Mouse (Mus musculus): ENCODE results near the gene Nfe2. TPM values are rescaled to one million over a fixed set of nuclear protein-coding genes. Genes with fewer than 3 reads are reported as not detected.

Nfe2 gene
- polyA plus RNA-seq, 1 experiment: 8.9 TPM

- Histone ChIP-seq H3K36me3 (ENCODE audit: control insufficient read depth, insufficient read depth, low read length) (no peaks in the 10 kb centered on the region), H3K4me3 (ENCODE audit: control insufficient read depth, low read depth, low read length) (no peak overlapping the region), H3K4me1 (ENCODE audit: control insufficient read depth, insufficient read depth, low read length) (peaks cover 18% of the 10 kb centered on the region), H3K27me3 (ENCODE audit: control insufficient read depth, insufficient read depth, low read length) (no peaks in the 10 kb centered on the region), H3K27ac (ENCODE audit: control insufficient read depth, insufficient read depth, low read depth, low read length) (no peak overlapping the region)
- TF ChIP-seq CTCF (IDR thresholded peaks at IDR 0.05; ENCODE audit: control insufficient read depth, insufficient read depth, insufficient replicate concordance, low read depth, low read length): no peak
- TF ChIP-seq POLR2A (IDR thresholded peaks at IDR 0.05; ENCODE audit: control insufficient read depth, low read depth, low read length): no peak
These were observed 44.3 kb upstream of the Nfe2 start for GRCm38 (mm10) chr15:103302341-103303021.

- Histone ChIP-seq H3K4me3 (ENCODE audit: control insufficient read depth, low read depth, low read length) (no peak overlapping the region), H3K36me3 (ENCODE audit: control insufficient read depth, insufficient read depth, low read length) (no peaks in the 10 kb centered on the region), H3K4me1 (ENCODE audit: control insufficient read depth, insufficient read depth, low read length) (peaks cover 16% of the 10 kb centered on the region), H3K27me3 (ENCODE audit: control insufficient read depth, insufficient read depth, low read length) (no peaks in the 10 kb centered on the region), H3K27ac (ENCODE audit: control insufficient read depth, insufficient read depth, low read depth, low read length) (no peak overlapping the region)
- no peak for TF ChIP-seq CTCF (IDR thresholded peaks at IDR 0.05; ENCODE audit: control insufficient read depth, insufficient read depth, insufficient replicate concordance, low read depth, low read length)
- TF ChIP-seq POLR2A (IDR thresholded peaks at IDR 0.05; ENCODE audit: control insufficient read depth, low read depth, low read length): no peak
These were observed 43.5 kb upstream of the Nfe2 start for GRCm38 (mm10) chr15:103301547-103302340.

GRCm38 (mm10) chr15:103301046-103301445 is 42.8 kb upstream of the Nfe2 start:
- H3K4me1 ChIP-seq (ENCODE audit: control insufficient read depth, insufficient read depth, low read length): peaks cover 16% of the 10 kb centered on the region
- no peak overlapping the region for H3K4me3 ChIP-seq (ENCODE audit: control insufficient read depth, low read depth, low read length)
- H3K36me3 ChIP-seq (ENCODE audit: control insufficient read depth, insufficient read depth, low read length): no peaks in the 10 kb centered on the region
- H3K27me3 ChIP-seq (ENCODE audit: control insufficient read depth, insufficient read depth, low read length): no peaks in the 10 kb centered on the region
- no peak overlapping the region for H3K27ac ChIP-seq (ENCODE audit: control insufficient read depth, insufficient read depth, low read depth, low read length)
- TF ChIP-seq CTCF (IDR thresholded peaks at IDR 0.05; ENCODE audit: control insufficient read depth, insufficient read depth, insufficient replicate concordance, low read depth, low read length) (no peak), POLR2A (IDR thresholded peaks at IDR 0.05; ENCODE audit: control insufficient read depth, low read depth, low read length) (no peak)

- TF ChIP-seq CTCF (IDR thresholded peaks at IDR 0.05; ENCODE audit: control insufficient read depth, insufficient read depth, insufficient replicate concordance, low read depth, low read length): no peak
- Histone ChIP-seq H3K4me1 (ENCODE audit: control insufficient read depth, insufficient read depth, low read length) (peaks cover 14% of the 10 kb centered on the region), H3K4me3 (ENCODE audit: control insufficient read depth, low read depth, low read length) (no peak overlapping the region), H3K27ac (ENCODE audit: control insufficient read depth, insufficient read depth, low read depth, low read length) (no peak overlapping the region), H3K27me3 (ENCODE audit: control insufficient read depth, insufficient read depth, low read length) (no peaks in the 10 kb centered on the region), H3K36me3 (ENCODE audit: control insufficient read depth, insufficient read depth, low read length) (no peaks in the 10 kb centered on the region; the same call in 1 of the 2 replicates)
These were observed 42.4 kb upstream of the Nfe2 start for GRCm38 (mm10) chr15:103300560-103300959.

- no peaks in the 10 kb centered on the region; the same call in 1 of the 2 replicates for H3K36me3 ChIP-seq (ENCODE audit: control insufficient read depth, insufficient read depth, low read length)
- H3K4me3 ChIP-seq (ENCODE audit: control insufficient read depth, low read depth, low read length): no peak overlapping the region
- H3K4me1 ChIP-seq (ENCODE audit: control insufficient read depth, insufficient read depth, low read length): peaks cover 14% of the 10 kb centered on the region
- TF ChIP-seq POLR2A (IDR thresholded peaks at IDR 0.05; ENCODE audit: control insufficient read depth, low read depth, low read length) (no peak), CTCF (IDR thresholded peaks at IDR 0.05; ENCODE audit: control insufficient read depth, insufficient read depth, insufficient replicate concordance, low read depth, low read length) (no peak)
- H3K27me3 ChIP-seq (ENCODE audit: control insufficient read depth, insufficient read depth, low read length): no peaks in the 10 kb centered on the region
- H3K27ac ChIP-seq (ENCODE audit: control insufficient read depth, insufficient read depth, low read depth, low read length): no peak overlapping the region
These were observed 41.9 kb upstream of the Nfe2 start for GRCm38 (mm10) chr15:103300067-103300471.

- H3K4me3 ChIP-seq (ENCODE audit: control insufficient read depth, low read depth, low read length): no peak overlapping the region
- H3K4me1 ChIP-seq (ENCODE audit: control insufficient read depth, insufficient read depth, low read length): peaks cover 13% of the 10 kb centered on the region
- no peaks in the 10 kb centered on the region; the same call in 1 of the 2 replicates for H3K36me3 ChIP-seq (ENCODE audit: control insufficient read depth, insufficient read depth, low read length)
- H3K27me3 ChIP-seq (ENCODE audit: control insufficient read depth, insufficient read depth, low read length): no peaks in the 10 kb centered on the region
- no peak for TF ChIP-seq CTCF (IDR thresholded peaks at IDR 0.05; ENCODE audit: control insufficient read depth, insufficient read depth, insufficient replicate concordance, low read depth, low read length)
- no peak for TF ChIP-seq POLR2A (IDR thresholded peaks at IDR 0.05; ENCODE audit: control insufficient read depth, low read depth, low read length)
- H3K27ac ChIP-seq (ENCODE audit: control insufficient read depth, insufficient read depth, low read depth, low read length): no peak overlapping the region
These were observed 41.4 kb upstream of the Nfe2 start for GRCm38 (mm10) chr15:103299644-103300043.

- Histone ChIP-seq H3K27me3 (ENCODE audit: control insufficient read depth, insufficient read depth, low read length) (no peaks in the 10 kb centered on the region), H3K27ac (ENCODE audit: control insufficient read depth, insufficient read depth, low read depth, low read length) (no peak overlapping the region), H3K4me3 (ENCODE audit: control insufficient read depth, low read depth, low read length) (no peak overlapping the region), H3K36me3 (ENCODE audit: control insufficient read depth, insufficient read depth, low read length) (no peaks in the 10 kb centered on the region; the same call in 1 of the 2 replicates), H3K4me1 (ENCODE audit: control insufficient read depth, insufficient read depth, low read length) (peaks cover 7% of the 10 kb centered on the region)
- no peak for TF ChIP-seq CTCF (IDR thresholded peaks at IDR 0.05; ENCODE audit: control insufficient read depth, insufficient read depth, insufficient replicate concordance, low read depth, low read length)
- no peak for TF ChIP-seq POLR2A (IDR thresholded peaks at IDR 0.05; ENCODE audit: control insufficient read depth, low read depth, low read length)
These were observed 40.8 kb upstream of the Nfe2 start for GRCm38 (mm10) chr15:103298861-103299616.

Measured in testis, adult 2 months (tissue).